Mouse (Mus musculus): ENCODE data around the gene Rnf220. TPM values are rescaled to one million over a fixed set of nuclear protein-coding genes. Genes with fewer than 3 reads are reported as not detected.
A peak's percentile ranks its signal among the peaks of the same experiment; 100 is the strongest.

Gene Rnf220
- total RNA-seq, 2 experiments from 2014 or later: 42.0 to 43.3 TPM

GRCm38 (mm10) chr4:117251801-117252316 is 245.0 kb downstream of the Rnf220 start, which contains the start of the genes Tmem53 and Armh1:
Tmem53 (plus strand) TSS chr4:117251951.
Armh1 (minus strand) TSS chr4:117252125.
- intact Hi-C loops (cut with DNase I): no loop called here
- peak; percentile 95 for DNase-seq

GRCm38 (mm10) chr4:117250982-117251381 is 245.9 kb downstream of the Rnf220 start:
- DNase-seq: no peak
- intact Hi-C loops (cut with DNase I): no loop called here

GRCm38 (mm10) chr4:117240867-117241266 is 256.0 kb downstream of the Rnf220 start:
- intact Hi-C loops (cut with DNase I): no loop called here
- no peak for DNase-seq

GRCm38 (mm10) chr4:117239153-117239552 is 257.7 kb downstream of the Rnf220 start:
- intact Hi-C loops (cut with DNase I): no loop called here
- DNase-seq: no peak

GRCm38 (mm10) chr4:117235822-117236221 is 261.0 kb downstream of the Rnf220 start:
- intact Hi-C loops (cut with DNase I): no loop called here

GRCm38 (mm10) chr4:117234166-117234741 is 262.6 kb downstream of the Rnf220 start:
- intact Hi-C loops (cut with DNase I): no loop called here
- DNase-seq: no peak

More at GRCm38 (mm10) chr4:117235822-117236221, 261.0 kb downstream of the Rnf220 start:
- peak; percentile 23 to 39 for DNase-seq

GRCm38 (mm10) chr4:117231208-117231607 is 265.6 kb downstream of the Rnf220 start:
- intact Hi-C loops (cut with DNase I): no loop called here
- DNase-seq: no peak

- intact Hi-C loops (cut with DNase I): loop anchor here (1.0 kb wide), 1 partner anchor 37 kb away; no protein-coding TSS in a partner anchor
- no peak for DNase-seq
Observed at GRCm38 (mm10) chr4:117230331-117230730, 266.5 kb downstream of the Rnf220 start.

- intact Hi-C loops (cut with DNase I): no loop called here
- no peak for DNase-seq
Observed at GRCm38 (mm10) chr4:117229590-117229989, 267.3 kb downstream of the Rnf220 start.

GRCm38 (mm10) chr4:117225250-117225649 is 271.6 kb downstream of the Rnf220 start:
- no peak for DNase-seq
- intact Hi-C loops (cut with DNase I): no loop called here

- DNase-seq: no peak
- intact Hi-C loops (cut with DNase I): no loop called here
Observed at GRCm38 (mm10) chr4:117224122-117224521, 272.7 kb downstream of the Rnf220 start.

- DNase-seq: no peak
- intact Hi-C loops (cut with DNase I): no loop called here
Observed at GRCm38 (mm10) chr4:117223001-117223400, 273.9 kb downstream of the Rnf220 start.

GRCm38 (mm10) chr4:117221836-117222235 is 275.0 kb downstream of the Rnf220 start:
- intact Hi-C loops (cut with DNase I): no loop called here
- peak; percentile 27 to 38 for DNase-seq

Other genes starting within 250 kb of the Rnf220 start
- gene Tmem53, start 245.1 kb downstream of the Rnf220 start, total RNA-seq (2021): 10 to 100 TPM; 28.5 to 40.0 TPM
- gene Armh1, start 244.9 kb downstream of the Rnf220 start, total RNA-seq (2021): under 1 TPM; 0.35 to 0.38 TPM
- 10 to 100 TPM; 75.4 to 92.8 TPM for gene Eri3, start 53.3 kb upstream of the Rnf220 start, total RNA-seq (2021)
- 10 to 100 TPM; 21.6 to 22.9 TPM for gene Dmap1, start 185.2 kb upstream of the Rnf220 start, total RNA-seq (2021)
- gene Gm12845, start 227.4 kb upstream of the Rnf220 start, total RNA-seq (2021): not detected

Data from heart, postnatal 10 days (tissue).